Mouse (Mus musculus) small intestine, adult 2 months (tissue): Measurements from ENCODE around the gene Colec11. TPM values are rescaled to one million over a fixed set of nuclear protein-coding genes. Genes with fewer than 3 reads are reported as not detected.

ENCODE experiments used
- H3K27ac ChIP-seq: fragments of 200-500 bp; 2 replicates; pipeline ENCODE4 v1.5.1; 2012; ENCODE audit warnings: low read depth, low read length, control low read depth, inconsistent platforms; ENCODE audit not compliant: insufficient read depth
- H3K27me3 ChIP-seq: fragments of 200-500 bp; 2 replicates; pipeline ENCODE4 v1.6.1; 2012; ENCODE audit warnings: mild to moderate bottlenecking, moderate library complexity, low read length, inconsistent platforms; ENCODE audit not compliant: control insufficient read depth, insufficient read depth
- H3K36me3 ChIP-seq: fragments of 200-500 bp; 2 replicates; pipeline ENCODE4 v1.6.1; 2012; ENCODE audit warnings: mild to moderate bottlenecking, low read length, control low read depth, inconsistent platforms; ENCODE audit not compliant: control insufficient read depth, insufficient read depth
- H3K4me1 ChIP-seq: fragments of 200-500 bp; 2 replicates; pipeline ENCODE4 v1.6.1; 2012; ENCODE audit warnings: low read length, inconsistent platforms, mixed read lengths; ENCODE audit not compliant: control insufficient read depth, insufficient read depth, insufficient read length
- H3K4me3 ChIP-seq: fragments of 200-500 bp; 2 replicates; pipeline ENCODE4 v1.5.1; 2012; ENCODE audit warnings: low read depth, mild to moderate bottlenecking, control low read depth, inconsistent platforms, low read length, moderate library complexity
- CTCF ChIP-seq: fragments of 200-500 bp; IDR thresholded peaks from 2 replicates; pipeline ENCODE4 v1.5.1; 2012; ENCODE audit warnings: low read depth, mild to moderate bottlenecking, control low read depth, inconsistent platforms, low read length, moderate library complexity, mixed read lengths; ENCODE audit not compliant: insufficient replicate concordance, insufficient read length; ENCODE audit errors: extremely low read depth
- POLR2A ChIP-seq: fragments of 200-500 bp; IDR thresholded peaks from 2 replicates; pipeline ENCODE4 v1.6.1; 2012; ENCODE audit warnings: low read depth, mild to moderate bottlenecking, control low read depth, inconsistent platforms, low read length, moderate library complexity
- WGBS: fragments of 180-500 bp; shearing (Covaris S2); methylation state at CpG from one replicate; pipeline ENCODE4 v1.1.7; 2018; 5-methylcytosine and 5-hydroxymethylcytosine counted together
- polyA plus RNA-seq: library from polyadenylated mRNA; depleted of rRNA; stranded (reverse); fragments of >200 nt; gene quantifications from 2 replicates; pipeline ENCODE4 v1.2.3, GENCODE M21; 2012; rRNA removed

The Colec11 gene
- 0.10 and 0.13 TPM in 2 replicates for polyA plus RNA-seq

- WGBS: 46% methylated on average over 5 of the region's 5 CpGs
- Histone ChIP-seq H3K4me1 (no peaks in the 10 kb centered on the region), H3K27ac (no peak within 1 kb of the TSS), H3K36me3 (peaks cover 3% of the 10 kb centered on the region), H3K4me3 (no peak within 1 kb of the TSS), H3K27me3 (no peaks in the 10 kb centered on the region)
- TF ChIP-seq POLR2A (no peak), CTCF (no peak)
Observed at GRCm38 (mm10) chr12:28623195-28623594, at the start of gene Colec11. Colec11 (minus strand) TSS chr12:28623377.

GRCm38 (mm10) chr12:28667287-28667686 lies 44.1 kb upstream of the Colec11 start:
- 15% methylated on average over 8 of the region's 8 CpGs for WGBS
- no peak overlapping the region for H3K27ac ChIP-seq

GRCm38 (mm10) chr12:28666734-28667133 lies 43.6 kb upstream of the Colec11 start:
- WGBS: 37% methylated on average over 4 of the region's 4 CpGs
- Histone ChIP-seq H3K4me1 (no peaks in the 10 kb centered on the region), H3K4me3 (no peak overlapping the region), H3K27ac (no peak overlapping the region), H3K27me3 (no peaks in the 10 kb centered on the region), H3K36me3 (no peaks in the 10 kb centered on the region)
- TF ChIP-seq POLR2A (no peak), CTCF (no peak)

More at GRCm38 (mm10) chr12:28667287-28667686, 44.1 kb upstream of the Colec11 start:
- no peaks in the 10 kb centered on the region for H3K4me1 ChIP-seq
- H3K27me3 ChIP-seq: no peaks in the 10 kb centered on the region
- H3K4me3 ChIP-seq: no peak overlapping the region
- H3K36me3 ChIP-seq: no peaks in the 10 kb centered on the region
- TF ChIP-seq CTCF: no peak
- TF ChIP-seq POLR2A: no peak

- Histone ChIP-seq H3K27me3 (no peaks in the 10 kb centered on the region), H3K36me3 (peaks cover 23% of the 10 kb centered on the region), H3K27ac (no peak overlapping the region), H3K4me3 (no peak overlapping the region), H3K4me1 (no peaks in the 10 kb centered on the region)
- 82% methylated on average over 4 of the region's 4 CpGs for WGBS
- TF ChIP-seq CTCF (no peak), POLR2A (no peak)
Observed at GRCm38 (mm10) chr12:28662628-28663027, 39.5 kb upstream of the Colec11 start.

GRCm38 (mm10) chr12:28649141-28650110 lies 26.2 kb upstream of the Colec11 start, which contains the start of gene Rnaseh1:
Rnaseh1 (plus strand) TSS chr12:28649602.
- Histone ChIP-seq H3K4me1 (peaks cover 4% of the 10 kb centered on the region; the same call in 1 of the 2 replicates), H3K27me3 (no peaks in the 10 kb centered on the region), H3K27ac (peak within 1 kb of the TSS; percentile 69), H3K36me3 (peaks cover 8% of the 10 kb centered on the region; the same call in 1 of the 2 replicates), H3K4me3 (peak within 1 kb of the TSS; percentile 93)
- TF ChIP-seq POLR2A (peak; percentile 56; the same call in 1 of the 2 replicates), CTCF (no peak)
- WGBS: 2% methylated on average over 52 of the region's 52 CpGs

GRCm38 (mm10) chr12:28638778-28639177 lies 15.6 kb upstream of the Colec11 start:
- WGBS: 46% methylated on average over 2 of the region's 2 CpGs
- Histone ChIP-seq H3K27me3 (no peaks in the 10 kb centered on the region), H3K27ac (no peak overlapping the region), H3K4me3 (no peak overlapping the region), H3K36me3 (peaks cover 3% of the 10 kb centered on the region), H3K4me1 (peaks cover 8% of the 10 kb centered on the region; the same call in 1 of the 2 replicates)
- no peak for TF ChIP-seq POLR2A
- no peak for TF ChIP-seq CTCF

GRCm38 (mm10) chr12:28636543-28636942 lies 13.4 kb upstream of the Colec11 start:
- peaks cover 25% of the 10 kb centered on the region for H3K36me3 ChIP-seq
- WGBS: 81% methylated on average over 6 of the region's 6 CpGs
- TF ChIP-seq POLR2A: no peak
- H3K4me3 ChIP-seq: peak overlapping the region; percentile 76
- H3K27ac ChIP-seq: no peak overlapping the region
- no peaks in the 10 kb centered on the region for H3K27me3 ChIP-seq
- H3K4me1 ChIP-seq: peaks cover 8% of the 10 kb centered on the region; the same call in 1 of the 2 replicates
